Mouse (Mus musculus) thymus, adult 2 months (tissue): ENCODE results near the gene Cpvl.

ENCODE experiments used
- CTCF ChIP-seq: fragments of 200-500 bp; IDR thresholded peaks from 2 replicates; pipeline ENCODE4 v1.5.1; 2012; ENCODE audit warnings: mild to moderate bottlenecking, control low read depth, low read length, moderate library complexity, borderline replicate concordance; ENCODE audit not compliant: control insufficient read depth, poor library complexity, insufficient read depth; ENCODE audit errors: extremely low read depth
- POLR2A ChIP-seq: fragments of 200-500 bp; IDR thresholded peaks from 2 replicates; pipeline ENCODE4 v1.6.1; 2012; ENCODE audit warnings: mild to moderate bottlenecking, low read length, control low read depth, moderate library complexity; ENCODE audit not compliant: control insufficient read depth, poor library complexity, insufficient read depth; ENCODE audit errors: extremely low read depth

GRCm38 (mm10) chr6:53955271-53955670, 23.2 kb downstream of the Cpvl start:
- TF ChIP-seq CTCF, result no peak
- no peak for TF ChIP-seq POLR2A
